Mouse (Mus musculus) intestine, embryonic 14.5 days (tissue): ENCODE results near the gene Bckdk. TPM values are rescaled to one million over a fixed set of nuclear protein-coding genes. Genes with fewer than 3 reads are reported as not detected.
"Not testable (repeated sequence)": the region's sequence is repeated elsewhere in the genome, so short reads cannot be mapped to it uniquely, and the experiment has no call there.

Source experiments
- ATAC-seq: fragments of 200-750 bp; cut with Nextera tagmentation; replicated peaks from 2 replicates; pipeline ENCODE4 v1.8.0; 2017; ENCODE audit warnings: low read depth, moderate number of reproducible peaks, moderate TSS enrichment, moderate library complexity; ENCODE audit not compliant: low FRiP score, low TSS enrichment
- DNase-seq: peaks from one replicate; pipeline ENCODE4 v3.0.0-alpha.2; 2018; ENCODE audit warnings: low spot score
- H3K27ac ChIP-seq: fragments of 300-500 bp; sonication (generic); 2 replicates; pipeline ENCODE4 v1.5.1; 2014; ENCODE audit warnings: low read depth, mild to moderate bottlenecking, control low read depth
- H3K27me3 ChIP-seq: fragments of 300-500 bp; sonication (generic); replicated peaks from 2 replicates; pipeline ENCODE4 v1.6.1; 2014; ENCODE audit warnings: low read length, control low read depth; ENCODE audit not compliant: control insufficient read depth, insufficient read depth
- H3K36me3 ChIP-seq: fragments of 300-500 bp; sonication (generic); 2 replicates; pipeline ENCODE4 v1.6.1; 2014; ENCODE audit warnings: low read length, control low read depth; ENCODE audit not compliant: control insufficient read depth, insufficient read depth
- H3K4me1 ChIP-seq: fragments of 300-500 bp; sonication (generic); replicated peaks from 2 replicates; pipeline ENCODE4 v1.6.1; 2014; ENCODE audit warnings: low read length, control low read depth, mixed read lengths; ENCODE audit not compliant: control insufficient read depth, insufficient read depth
- H3K4me2 ChIP-seq: fragments of 300-500 bp; sonication (generic); 2 replicates; pipeline ENCODE4 v1.6.1; 2014; ENCODE audit warnings: low read length
- H3K4me3 ChIP-seq: fragments of 300-500 bp; sonication (generic); 2 replicates; pipeline ENCODE4 v1.5.1; 2014; ENCODE audit warnings: low read depth, low read length, control low read depth, mixed read lengths
- H3K9ac ChIP-seq: fragments of 300-500 bp; sonication (generic); 2 replicates; pipeline ENCODE4 v1.6.1; 2014; ENCODE audit warnings: mild to moderate bottlenecking, low read length
- H3K9me3 ChIP-seq: fragments of 300-500 bp; sonication (generic); 2 replicates; pipeline ENCODE4 v1.6.1; 2016; ENCODE audit warnings: low read length, control low read depth; ENCODE audit not compliant: control insufficient read depth
- WGBS: fragments of 180-500 bp; shearing (Covaris S2); extraction: QIAGEN DNeasy Blood & Tissue Kit; methylation state at CpG from one replicate; pipeline ENCODE4 v1.1.7; 2014; 5-methylcytosine and 5-hydroxymethylcytosine counted together
- polyA plus RNA-seq: library from polyadenylated mRNA; unstranded; fragments of >200 nt; fragmentation: Nextera tagmentation; extraction: Ambion mirVana; gene quantifications from 2 replicates; pipeline ENCODE4 v1.2.1, GENCODE M21; 2014

Gene Bckdk
- polyA plus RNA-seq, 1 experiment from 2014 or later: 188 TPM

GRCm38 (mm10) chr7:127888821-127889220 is 15.1 kb upstream of the Bckdk start:
- Histone ChIP-seq H3K36me3 (peaks cover 77% of the 10 kb centered on the region), H3K9me3 (no peaks in the 10 kb centered on the region), H3K27ac (no peak overlapping the region), H3K4me2 (no peak overlapping the region), H3K27me3 (no peaks in the 10 kb centered on the region), H3K9ac (no peak overlapping the region), H3K4me1 (peaks cover 4% of the 10 kb centered on the region; the same call in 1 of the 2 replicates), H3K4me3 (no peak overlapping the region)
- 70% methylated on average over 3 of the region's 3 CpGs for WGBS
- no peak for DNase-seq
- ATAC-seq: no peak

GRCm38 (mm10) chr7:127890798-127891197 is 13.1 kb upstream of the Bckdk start, which contains the start of gene Prss53:
TSS of gene Prss53 (minus strand) at chr7:127890970.
- H3K9me3 ChIP-seq: no peaks in the 10 kb centered on the region
- H3K36me3 ChIP-seq: peaks cover 57% of the 10 kb centered on the region
- DNase-seq: no peak
- no peak within 1 kb of the TSS for H3K4me3 ChIP-seq
- ATAC-seq: no peak
- whole genome bisulfite sequencing: 24% methylated on average over 4 of the region's 4 CpGs
- H3K4me1 ChIP-seq: peaks cover 8% of the 10 kb centered on the region
- no peaks in the 10 kb centered on the region for H3K27me3 ChIP-seq
- no peak within 1 kb of the TSS for H3K27ac ChIP-seq
- H3K4me2 ChIP-seq: no peak within 1 kb of the TSS
- H3K9ac ChIP-seq: no peak within 1 kb of the TSS

GRCm38 (mm10) chr7:127894480-127894879 is 9.4 kb upstream of the Bckdk start:
- WGBS: 73% methylated on average over 5 of the region's 5 CpGs

GRCm38 (mm10) chr7:127895442-127895841 is 8.4 kb upstream of the Bckdk start, which contains the start of the genes Gm21974 and Vkorc1:
TSS of gene Gm21974 (minus strand) at chr7:127895454.
TSS of gene Vkorc1 (minus strand) at chr7:127895617.
- Histone ChIP-seq H3K4me1 (peaks cover 8% of the 10 kb centered on the region), H3K4me2 (peak within 1 kb of the TSS; percentile 84), H3K36me3 (peaks cover 11% of the 10 kb centered on the region), H3K4me3 (peak within 1 kb of the TSS; percentile 67), H3K27me3 (no peaks in the 10 kb centered on the region), H3K27ac (peak within 1 kb of the TSS; percentile 74), H3K9me3 (no peaks in the 10 kb centered on the region), H3K9ac (peak within 1 kb of the TSS; percentile 65)
- DNase-seq (peak; percentile 93), ATAC-seq (peak; percentile 95)
- under 1% methylated on average over 26 of the region's 26 CpGs for WGBS

More at GRCm38 (mm10) chr7:127894480-127894879, 9.4 kb upstream of the Bckdk start:
- peak overlapping the region; percentile 67 for H3K4me3 ChIP-seq
- no peaks in the 10 kb centered on the region for H3K27me3 ChIP-seq
- H3K36me3 ChIP-seq: peaks cover 20% of the 10 kb centered on the region
- no peaks in the 10 kb centered on the region for H3K9me3 ChIP-seq
- peak overlapping the region; percentile 65 for H3K9ac ChIP-seq
- ATAC-seq (no peak), DNase-seq (no peak)
- peaks cover 8% of the 10 kb centered on the region for H3K4me1 ChIP-seq
- H3K27ac ChIP-seq: 0 out of 2 replicates have a peak overlapping the region, but pooled peaks have one; percentile 74
- peak overlapping the region; percentile 84 for H3K4me2 ChIP-seq

- H3K4me1 ChIP-seq, H3K9ac ChIP-seq, H3K27me3 ChIP-seq, DNase-seq, ATAC-seq, H3K9me3 ChIP-seq: not testable (repeated sequence)
- H3K36me3 ChIP-seq: peaks cover 11% of the 10 kb centered on the region
- 0 out of 2 replicates have a peak overlapping the region, but pooled peaks have one; percentile 74 for H3K27ac ChIP-seq
- H3K4me2 ChIP-seq: peak overlapping the region; percentile 84
- H3K4me3 ChIP-seq: peak overlapping the region; percentile 67
- 66% methylated on average over 7 of the region's 7 CpGs for WGBS
Measured at GRCm38 (mm10) chr7:127895891-127896290, 8.0 kb upstream of the Bckdk start.

GRCm38 (mm10) chr7:127896384-127896783 is 7.5 kb upstream of the Bckdk start:
- WGBS: 61% methylated on average over 13 of the region's 13 CpGs
- no peak overlapping the region for H3K27ac ChIP-seq
- H3K36me3 ChIP-seq: peaks cover 11% of the 10 kb centered on the region
- H3K9me3 ChIP-seq: no peaks in the 10 kb centered on the region
- H3K9ac ChIP-seq: no peak overlapping the region
- H3K4me1 ChIP-seq: peaks cover 8% of the 10 kb centered on the region
- no peaks in the 10 kb centered on the region for H3K27me3 ChIP-seq
- DNase-seq (peak; percentile 66), ATAC-seq (no peak)
- H3K4me2 ChIP-seq: no peak overlapping the region
- no peak overlapping the region for H3K4me3 ChIP-seq

GRCm38 (mm10) chr7:127897542-127897941 is 6.3 kb upstream of the Bckdk start:
- Histone ChIP-seq H3K27me3 (no peaks in the 10 kb centered on the region), H3K36me3 (peaks cover 8% of the 10 kb centered on the region), H3K9me3 (no peaks in the 10 kb centered on the region), H3K4me3 (no peak overlapping the region), H3K4me1 (peaks cover 8% of the 10 kb centered on the region), H3K9ac (no peak overlapping the region), H3K27ac (no peak overlapping the region), H3K4me2 (no peak overlapping the region)
- no peak for DNase-seq
- no peak for ATAC-seq
- 86% methylated on average over 7 of the region's 7 CpGs for WGBS

- DNase-seq: no peak
- ATAC-seq: no peak
- no peak overlapping the region for H3K9ac ChIP-seq
- H3K4me1 ChIP-seq: peaks cover 8% of the 10 kb centered on the region
- H3K4me3 ChIP-seq: no peak overlapping the region
- 0 out of 2 replicates have a peak overlapping the region, but pooled peaks have one; percentile 60 for H3K27ac ChIP-seq
- no peaks in the 10 kb centered on the region for H3K27me3 ChIP-seq
- H3K9me3 ChIP-seq: no peaks in the 10 kb centered on the region
- no peak overlapping the region for H3K4me2 ChIP-seq
- WGBS: 33% methylated on average over 10 of the region's 10 CpGs
- H3K36me3 ChIP-seq: no peaks in the 10 kb centered on the region; the same call in 1 of the 2 replicates
Measured at GRCm38 (mm10) chr7:127898179-127898956, 5.5 kb upstream of the Bckdk start.
